Mouse (Mus musculus) left cerebral cortex, adult 2 months (tissue): ENCODE results near the gene Glo1. TPM values are rescaled to one million over a fixed set of nuclear protein-coding genes. Genes with fewer than 3 reads are reported as not detected.
"Not testable (repeated sequence)": the region's sequence is repeated elsewhere in the genome, so short reads cannot be mapped to it uniquely, and the experiment has no call there.

Experiments used
- DNase-seq, 2 experiments: peaks; one replicate each; pipeline ENCODE4 v3.0.0; 2021 to 2022; ENCODE audit warnings: low spot score in 2 of 2, mixed read lengths in 1 of 2; ENCODE audit errors: extremely low spot score in 1 of 2
- H3K27ac ChIP-seq: fragments of 200-600 bp; 2 replicates; pipeline ENCODE4 v1.8.1; 2022
- H3K4me3 ChIP-seq: fragments of 200-600 bp; 2 replicates; pipeline ENCODE4 v1.8.1; 2022
- CTCF ChIP-seq: fragments of 200-600 bp; IDR thresholded peaks from 2 replicates; pipeline ENCODE4 v1.8.1; 2022; ENCODE audit warnings: antibody characterized with exemption, mild to moderate bottlenecking, moderate library complexity
- intact Hi-C: fragments of 180-260 bp; cut with DNase I; formaldehyde crosslinking; loops from one replicate; pipeline ENCODE4 v1.15.1; 2025
- long read RNA-seq, 2 experiments: library from polyadenylated mRNA; stranded (forward); transcript quantifications; one replicate each; pipeline ENCODE4 v2.0.0; 2021; ENCODE audit warnings: borderline mapping rate in 2 of 2
- total RNA-seq, 2 experiments: library from RNA; stranded (reverse); gene quantifications; 2 replicates each; pipeline ENCODE4 v1.2.3; 2021

The Glo1 gene
- 100 to 1,000 TPM; 137 to 143 TPM for total RNA-seq
- long read RNA-seq, experiment 1, full-length matches to known transcripts, result 294 of 310 reads
- long read RNA-seq, experiment 1, partial matches to known transcripts, result 5 of 310 reads
- long read RNA-seq, experiment 1, other reads (novel, unspliced or antisense), result 11 of 310 reads
- long read RNA-seq, experiment 2, full-length matches to known transcripts, result 214 of 229 reads
- long read RNA-seq, experiment 2, partial matches to known transcripts, result 4 of 229 reads
- long read RNA-seq, experiment 2, other reads (novel, unspliced or antisense), result 11 of 229 reads

DNA sequence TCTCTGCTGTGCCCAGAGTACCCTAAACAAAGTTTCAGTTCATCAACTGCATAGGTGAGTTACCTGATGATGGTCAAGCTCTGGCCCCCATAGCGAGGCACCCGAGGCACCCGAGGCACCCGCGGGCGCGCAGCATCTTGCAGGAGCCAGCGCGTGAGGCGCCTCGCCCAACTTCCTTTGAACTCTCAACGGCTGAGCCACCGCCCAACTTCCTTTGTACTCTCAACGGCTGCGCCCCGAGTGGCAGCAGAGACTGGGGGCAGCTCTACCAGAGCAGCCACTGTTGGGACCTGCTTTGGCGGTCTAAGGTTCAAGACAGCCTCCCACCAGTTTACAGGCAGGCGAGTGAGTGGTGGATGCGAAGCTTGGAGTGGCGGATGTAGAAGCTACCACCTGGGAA, at the start of gene Glo1:
Gene Glo1 (minus strand): TSS at position 153 of the 400 bp plus-strand sequence.
- DNase-seq, H3K4me3 ChIP-seq, intact Hi-C loops, H3K27ac ChIP-seq: not testable (repeated sequence)

DNA sequence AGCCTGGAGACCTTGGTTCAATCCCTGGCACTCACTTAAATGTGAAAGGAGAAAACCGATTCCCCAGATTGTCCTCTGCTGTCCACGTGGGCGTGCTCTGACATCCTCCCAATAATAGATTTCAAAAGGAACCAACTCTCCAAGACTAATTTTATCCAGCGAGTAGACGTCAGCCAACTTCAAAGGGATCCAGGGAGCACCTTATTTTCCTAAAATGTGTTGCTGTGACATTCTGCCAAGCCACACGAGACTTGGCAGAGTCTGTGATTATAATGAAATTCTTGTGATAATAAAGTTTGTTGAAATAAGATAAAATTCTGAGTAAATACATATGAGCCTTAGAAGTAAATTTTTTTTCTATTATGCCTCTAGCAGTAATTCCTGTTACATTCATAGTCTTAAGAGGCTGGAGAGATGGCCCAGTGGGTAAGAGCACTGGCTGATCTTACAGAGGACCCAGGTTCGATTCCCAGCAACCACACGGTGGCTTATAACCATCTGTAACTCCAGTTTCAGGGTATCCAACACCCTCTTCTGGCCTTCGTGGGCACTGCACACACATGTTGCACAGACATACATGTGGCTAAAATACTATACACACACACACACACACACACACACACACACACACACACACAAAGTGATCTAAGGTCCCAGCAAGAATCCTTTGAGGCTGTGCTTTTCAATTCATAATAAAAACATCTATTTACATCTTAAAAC, 48.5 kb upstream of the Glo1 start:
- no peak for TF ChIP-seq CTCF
- Histone ChIP-seq H3K27ac (no peak overlapping the region), H3K4me3 (no peak overlapping the region)
- intact Hi-C loops, result no loop called here
- no peak for DNase-seq

DNA sequence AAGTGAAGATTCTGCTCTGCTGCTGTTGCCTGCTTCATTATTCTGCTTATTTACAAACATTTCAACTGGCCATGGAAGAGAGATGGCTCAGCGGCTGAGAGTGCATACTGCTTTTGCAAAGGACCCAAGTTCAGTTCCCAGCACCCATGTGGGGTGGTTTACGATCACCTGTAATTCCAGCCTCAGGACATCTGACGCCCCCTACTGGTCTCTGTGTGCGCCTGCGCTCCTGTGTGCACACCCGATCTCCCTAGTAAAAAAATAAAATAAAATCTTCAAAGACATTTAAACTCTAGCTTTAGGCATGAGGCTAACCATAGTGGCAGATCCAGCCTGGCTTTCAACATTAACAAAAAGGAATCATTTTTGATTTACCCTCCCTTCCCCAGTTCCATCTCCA, 46.4 kb upstream of the Glo1 start:
- intact Hi-C loops, result no loop called here
- no peak overlapping the region for H3K27ac ChIP-seq
- TF ChIP-seq CTCF, result peak; percentile 21

DNA sequence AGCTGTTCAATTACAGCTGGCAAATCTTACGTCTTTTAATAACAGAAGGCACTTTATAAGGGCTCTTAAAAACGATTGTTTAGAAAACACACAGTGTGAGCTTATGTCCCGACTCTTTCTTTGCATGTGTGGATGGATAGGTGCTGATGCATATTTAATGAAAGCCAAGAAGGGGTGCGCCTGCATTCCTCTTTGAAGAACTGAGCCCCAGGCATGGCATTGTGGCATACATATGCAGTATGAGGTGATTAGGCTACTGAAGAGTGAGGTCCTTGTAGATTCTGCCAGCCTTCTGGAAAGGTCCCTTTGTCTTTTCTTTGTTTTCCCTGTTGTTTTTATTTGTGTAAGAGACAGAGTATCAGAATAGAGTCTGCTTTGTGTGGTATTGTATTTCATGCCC, 45.9 kb upstream of the Glo1 start:
- DNase-seq, result no peak
- H3K27ac ChIP-seq, result no peak overlapping the region
- no peak for TF ChIP-seq CTCF
- intact Hi-C loops, result no loop called here
- no peak overlapping the region for H3K4me3 ChIP-seq

More for the DNA sequence above, 46.4 kb upstream of the Glo1 start:
- H3K4me3 ChIP-seq, result no peak overlapping the region
- no peak for DNase-seq

DNA sequence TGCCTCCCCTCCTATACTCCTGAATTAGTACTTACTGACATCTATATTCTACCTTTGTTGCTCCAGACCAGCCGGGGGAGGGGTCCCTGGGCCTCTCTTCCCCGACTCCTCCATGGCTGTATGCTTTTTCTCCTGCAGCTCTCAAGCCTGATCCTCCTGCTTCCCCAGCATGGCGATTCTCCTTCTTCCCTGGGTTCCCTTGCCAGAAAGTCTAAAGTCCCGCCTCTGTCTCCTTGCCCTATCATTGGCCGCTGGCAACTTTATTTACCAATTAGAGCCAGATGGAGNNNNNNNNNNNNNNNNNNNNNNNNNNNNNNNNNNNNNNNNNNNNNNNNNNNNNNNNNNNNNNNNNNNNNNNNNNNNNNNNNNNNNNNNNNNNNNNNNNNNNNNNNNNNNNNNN, 38.2 kb upstream of the Glo1 start:
- no peak overlapping the region for H3K27ac ChIP-seq
- intact Hi-C loops, result no loop called here
- TF ChIP-seq CTCF, result no peak
- DNase-seq, result no peak
- no peak overlapping the region for H3K4me3 ChIP-seq

DNA sequence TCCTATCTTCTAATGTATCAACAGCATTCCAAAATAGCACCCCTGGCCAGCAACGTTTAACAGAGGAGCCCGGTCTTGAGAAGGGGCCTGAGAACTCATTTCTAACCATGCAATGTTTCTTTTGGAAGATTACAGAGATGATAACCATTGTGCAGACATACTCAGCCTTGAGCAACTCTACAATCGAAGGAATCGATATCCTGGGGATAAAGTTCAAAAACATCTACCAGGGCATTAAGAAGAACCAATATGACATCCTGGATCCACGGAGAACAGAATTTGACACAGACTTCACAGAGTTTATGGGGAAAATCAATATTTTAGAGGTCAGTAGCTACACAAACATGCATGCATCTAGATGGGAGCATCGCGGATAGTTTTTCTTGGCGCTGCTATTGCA, 36.5 kb upstream of the Glo1 start:
- intact Hi-C loops, result no loop called here
- no peak for DNase-seq
- Histone ChIP-seq H3K4me3 (no peak overlapping the region), H3K27ac (no peak overlapping the region)
- TF ChIP-seq CTCF, result no peak

DNA sequence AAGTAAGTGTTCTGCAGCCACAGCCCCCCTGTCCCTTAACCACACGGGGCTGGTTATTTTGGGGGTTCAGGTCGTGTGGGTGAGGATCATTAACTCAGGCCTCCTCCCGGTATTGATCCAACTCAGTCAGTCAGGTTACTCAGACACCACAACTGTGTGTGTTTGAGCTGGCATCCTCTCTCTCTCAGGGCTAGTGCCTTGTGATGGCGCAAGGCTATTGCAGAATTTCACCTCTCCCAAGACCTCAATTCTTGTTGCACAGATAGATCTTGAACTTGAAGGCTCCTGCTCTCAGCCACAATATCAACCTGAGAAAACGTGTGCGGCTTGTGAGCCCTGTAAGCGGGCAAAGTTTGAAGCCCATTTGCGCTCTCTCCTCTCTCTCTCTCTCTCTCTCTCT, 35.5 kb upstream of the Glo1 start:
- no peak overlapping the region for H3K4me3 ChIP-seq
- no peak overlapping the region for H3K27ac ChIP-seq
- DNase-seq, result no peak
- no peak for TF ChIP-seq CTCF
- intact Hi-C loops, result no loop called here

DNA sequence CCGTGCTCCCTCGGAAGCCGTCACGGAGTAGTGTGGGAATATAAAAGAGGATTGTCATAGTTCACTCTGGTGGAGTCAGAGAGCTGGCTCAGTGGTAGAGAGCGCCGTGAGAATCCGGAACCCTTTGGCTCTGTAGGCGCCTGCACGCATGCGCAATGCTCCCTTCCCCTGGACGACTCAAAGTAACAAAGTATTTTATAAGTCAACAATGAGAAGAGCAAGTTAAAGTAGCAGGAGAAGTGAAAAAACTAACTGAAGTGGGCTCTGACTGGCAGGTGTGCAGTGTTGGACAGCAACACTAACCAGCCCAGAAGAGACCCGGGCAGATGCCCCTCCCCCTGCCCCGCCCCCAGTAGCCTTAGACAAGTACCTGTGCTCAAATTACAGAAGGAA, 31.5 kb upstream of the Glo1 start:
- TF ChIP-seq CTCF, result no peak
- peak overlapping the region; percentile 37; the same call in 1 of the 2 replicates for H3K27ac ChIP-seq
- peak; percentile 74 for DNase-seq

DNA sequence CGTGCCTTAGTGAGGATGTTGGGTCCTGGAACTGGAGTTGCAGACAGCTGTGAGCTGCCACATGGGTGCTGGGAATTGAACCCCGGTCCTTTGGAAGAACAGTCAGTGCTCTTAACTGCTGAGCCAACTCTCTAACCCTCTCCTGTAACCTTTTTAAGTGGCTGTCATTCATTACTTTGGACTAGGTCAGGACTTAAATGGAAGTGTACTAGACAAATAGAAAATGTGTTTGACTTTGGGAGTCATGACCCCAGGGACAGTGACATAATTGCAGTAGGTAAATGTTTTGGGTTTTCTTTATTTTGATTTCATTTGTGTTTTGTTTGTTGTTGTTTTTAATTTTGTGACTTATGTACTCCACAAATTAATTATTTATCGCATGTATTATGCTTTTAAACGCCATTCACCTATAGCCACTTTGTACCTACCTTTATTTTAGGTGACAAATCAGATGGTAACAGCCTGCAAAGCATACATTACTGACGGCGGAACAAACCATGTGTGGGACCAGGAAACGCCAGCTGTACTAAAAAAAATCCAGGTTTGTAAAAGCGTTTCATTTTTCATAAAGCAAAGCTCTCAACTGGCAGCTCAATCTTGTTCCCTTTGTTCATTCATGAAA, 31.0 kb upstream of the Glo1 start:
- intact Hi-C loops, result no loop called here
- TF ChIP-seq CTCF, result no peak
- no peak for DNase-seq
- peak overlapping the region; percentile 25 for H3K4me3 ChIP-seq
- H3K27ac ChIP-seq, result peak overlapping the region; percentile 37; the same call in 1 of the 2 replicates

More for the DNA sequence above, 31.5 kb upstream of the Glo1 start:
- intact Hi-C loops, result no loop called here
- H3K4me3 ChIP-seq, result peak overlapping the region; percentile 25

DNA sequence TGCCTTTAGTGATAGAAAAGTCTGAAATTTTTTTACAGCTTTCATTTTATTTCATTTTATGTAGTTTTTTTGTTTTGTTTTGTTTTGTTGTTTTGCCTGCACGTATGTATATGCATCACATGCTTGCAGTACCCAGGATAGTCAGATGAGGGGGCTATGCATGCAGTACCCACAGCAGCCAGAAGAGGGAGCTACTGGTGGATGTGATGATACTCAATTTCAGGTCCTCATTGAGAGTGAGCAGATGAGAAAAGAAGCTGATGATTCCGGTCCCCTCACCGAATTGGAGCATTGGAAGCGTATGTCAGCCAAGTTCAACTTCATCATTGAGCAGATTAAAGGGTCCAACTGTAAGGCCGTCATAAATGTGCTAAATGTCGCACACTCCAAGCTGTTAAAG, 26.3 kb upstream of the Glo1 start:
- H3K27ac ChIP-seq, result no peak overlapping the region
- intact Hi-C loops, result no loop called here
- peak; percentile 39 for TF ChIP-seq CTCF
- no peak for DNase-seq
- H3K4me3 ChIP-seq, result no peak overlapping the region

DNA sequence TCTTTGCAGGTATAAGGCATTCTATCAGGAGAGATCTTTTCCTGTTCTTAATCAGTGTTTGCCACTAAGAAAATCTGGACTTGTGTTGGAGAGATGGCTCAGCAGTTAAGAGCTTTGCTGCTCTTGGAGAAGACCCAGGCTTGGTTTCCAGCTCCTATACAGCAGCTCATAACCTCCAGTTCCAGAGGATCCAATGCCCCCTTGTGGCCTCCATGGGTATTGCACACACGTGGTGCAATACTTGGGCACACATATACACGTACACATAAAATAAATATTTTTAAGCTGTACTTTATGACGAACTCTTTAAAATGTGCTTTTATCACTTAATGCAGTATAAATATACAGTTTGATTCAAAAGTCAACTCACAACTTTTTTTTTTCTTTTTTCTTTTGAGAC, 22.1 kb upstream of the Glo1 start:
- peak; percentile 30 for TF ChIP-seq CTCF
- no peak for DNase-seq
- no peak overlapping the region for H3K27ac ChIP-seq
- H3K4me3 ChIP-seq, result no peak overlapping the region
- intact Hi-C loops, result no loop called here

DNA sequence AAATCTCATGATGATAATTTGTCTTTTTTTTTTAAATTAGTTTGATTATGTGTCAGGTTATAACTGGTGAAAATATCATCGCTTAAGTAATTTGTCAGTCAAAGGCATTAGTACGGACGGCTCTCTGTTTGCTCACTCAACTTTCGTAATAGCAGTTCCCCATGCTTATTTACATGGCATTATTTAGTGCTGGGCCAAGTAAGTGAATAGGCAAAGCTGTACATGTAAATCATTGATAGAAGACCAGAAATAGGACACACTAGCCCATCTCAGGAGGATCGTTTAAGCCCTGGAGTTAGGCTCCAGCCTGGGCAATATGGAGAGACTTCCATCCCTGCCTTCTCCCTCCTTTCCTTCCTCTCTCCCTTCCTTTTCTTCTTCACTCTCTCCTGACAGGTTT, 14.2 kb upstream of the Glo1 start:
- Histone ChIP-seq H3K4me3 (no peak overlapping the region), H3K27ac (no peak overlapping the region)
- intact Hi-C loops, result no loop called here
- no peak for TF ChIP-seq CTCF
- no peak for DNase-seq
